Mouse (Mus musculus) kidney, embryonic 16.5 days (tissue): Measurements from ENCODE around the gene Mpp5. TPM values are rescaled to one million over a fixed set of nuclear protein-coding genes. Genes with fewer than 3 reads are reported as not detected.

Experiments used
- ATAC-seq: fragments of 200-750 bp; cut with Nextera tagmentation; 2 replicates; pipeline ENCODE4 v1.8.0; 2017; ENCODE audit warnings: moderate TSS enrichment; ENCODE audit not compliant: low FRiP score, low TSS enrichment
- H3K27ac ChIP-seq: fragments of 300-500 bp; sonication (generic); 2 replicates; pipeline ENCODE4 v1.5.1; 2014; ENCODE audit warnings: low read length
- H3K27me3 ChIP-seq: fragments of 300-500 bp; sonication (generic); 2 replicates; pipeline ENCODE4 v1.6.1; 2014; ENCODE audit warnings: low read length, control low read depth, mixed read lengths; ENCODE audit not compliant: insufficient read depth
- H3K36me3 ChIP-seq: fragments of 300-500 bp; sonication (generic); 2 replicates; pipeline ENCODE4 v1.6.1; 2014; ENCODE audit warnings: low read length, control low read depth, mixed read lengths; ENCODE audit not compliant: insufficient read depth
- H3K4me1 ChIP-seq: fragments of 300-500 bp; sonication (generic); 2 replicates; pipeline ENCODE4 v1.6.1; 2014; ENCODE audit warnings: low read length, control low read depth, mixed read lengths; ENCODE audit not compliant: insufficient read depth
- H3K4me2 ChIP-seq: fragments of 300-500 bp; sonication (generic); replicated peaks from 2 replicates; pipeline ENCODE4 v1.6.1; 2014; ENCODE audit warnings: low read depth, low read length
- H3K4me3 ChIP-seq: fragments of 300-500 bp; sonication (generic); 2 replicates; pipeline ENCODE4 v1.5.1; 2014; ENCODE audit warnings: mild to moderate bottlenecking, low read length
- H3K9ac ChIP-seq: fragments of 300-500 bp; sonication (generic); replicated peaks from 2 replicates; pipeline ENCODE4 v1.6.1; 2014; ENCODE audit warnings: low read length
- H3K9me3 ChIP-seq: fragments of 300-500 bp; sonication (generic); 2 replicates; pipeline ENCODE4 v1.6.1; 2016; ENCODE audit warnings: low read length, control low read depth
- WGBS: fragments of 180-500 bp; shearing (Covaris S2); extraction: QIAGEN DNeasy Blood & Tissue Kit; methylation state at CpG from one replicate; pipeline ENCODE4 v1.1.7; 2014; 5-methylcytosine and 5-hydroxymethylcytosine counted together
- polyA plus RNA-seq: library from polyadenylated mRNA; unstranded; fragments of >200 nt; fragmentation: Nextera tagmentation; extraction: Ambion mirVana; gene quantifications from 2 replicates; pipeline ENCODE4 v1.2.1, GENCODE M21; 2015

Gene Mpp5
- polyA plus RNA-seq, 1 experiment from 2014 or later, result 25.4 TPM

GRCm38 (mm10) chr12:78890062-78890461 is 141.4 kb downstream of the Mpp5 start:
- H3K36me3 ChIP-seq, result peaks cover 18% of the 10 kb centered on the region
- no peaks in the 10 kb centered on the region for H3K9me3 ChIP-seq
- 82% methylated on average over 1 of the region's 1 CpGs for WGBS
- no peak overlapping the region for H3K4me2 ChIP-seq
- H3K4me3 ChIP-seq, result no peak overlapping the region
- H3K27me3 ChIP-seq, result no peaks in the 10 kb centered on the region
- ATAC-seq, result no peak
- H3K4me1 ChIP-seq, result no peaks in the 10 kb centered on the region
- H3K27ac ChIP-seq, result no peak overlapping the region
- no peak overlapping the region for H3K9ac ChIP-seq

Other genes starting within 250 kb of the Mpp5 start
- 0.18 TPM in 1 of 2 replicates, not detected in the other for gene Fam71d, start 57.4 kb upstream of the Mpp5 start, polyA plus RNA-seq
- gene Atp6v1d, start 112.7 kb downstream of the Mpp5 start, polyA plus RNA-seq, result 66.1 and 69.7 TPM in 2 replicates
- gene Eif2s1, start 112.9 kb downstream of the Mpp5 start, polyA plus RNA-seq, result 209 and 236 TPM in 2 replicates
- 4.0 and 4.7 TPM in 2 replicates for gene Plek2, start 158.1 kb downstream of the Mpp5 start, polyA plus RNA-seq